Mouse (Mus musculus): ENCODE measurements around the gene Mdga1.
A peak's percentile ranks its signal among the peaks of the same experiment; 100 is the strongest.

Gene Mdga1

GRCm38 (mm10) chr17:29970037-29970555, at the start of gene Mdga1:
Gene Mdga1 (minus strand): TSS chr17:29970087.
- no peak for DNase-seq

- no peak for DNase-seq
Observed at GRCm38 (mm10) chr17:30018927-30019610, 49.2 kb upstream of the Mdga1 start.

GRCm38 (mm10) chr17:30014660-30015059, 44.8 kb upstream of the Mdga1 start:
- no peak for DNase-seq

GRCm38 (mm10) chr17:30008392-30008791, 38.5 kb upstream of the Mdga1 start:
- DNase-seq = no peak

DNA sequence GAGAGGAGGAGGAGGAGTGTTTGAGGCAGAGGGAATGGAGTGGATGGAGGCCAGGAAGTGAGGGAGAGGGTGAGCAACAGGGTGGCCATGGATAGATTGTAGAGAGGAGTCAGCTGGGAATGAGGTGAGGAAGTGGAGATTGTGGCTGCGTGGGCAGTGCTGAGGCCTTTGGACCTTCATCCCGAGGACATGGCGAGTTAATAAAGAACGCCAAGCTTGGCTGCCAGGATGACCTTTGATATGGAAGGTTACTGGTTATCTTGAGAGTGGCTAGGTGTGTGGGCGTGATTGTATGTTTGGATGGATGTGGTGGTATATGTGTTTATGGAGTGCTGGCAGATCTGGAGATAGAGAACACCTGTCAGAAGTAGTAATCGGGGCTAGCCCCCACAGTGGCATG, 38.0 kb upstream of the Mdga1 start:
- peak; percentile 90 for DNase-seq

GRCm38 (mm10) chr17:30006877-30007276, 37.0 kb upstream of the Mdga1 start:
- DNase-seq = peak; percentile 90

DNA sequence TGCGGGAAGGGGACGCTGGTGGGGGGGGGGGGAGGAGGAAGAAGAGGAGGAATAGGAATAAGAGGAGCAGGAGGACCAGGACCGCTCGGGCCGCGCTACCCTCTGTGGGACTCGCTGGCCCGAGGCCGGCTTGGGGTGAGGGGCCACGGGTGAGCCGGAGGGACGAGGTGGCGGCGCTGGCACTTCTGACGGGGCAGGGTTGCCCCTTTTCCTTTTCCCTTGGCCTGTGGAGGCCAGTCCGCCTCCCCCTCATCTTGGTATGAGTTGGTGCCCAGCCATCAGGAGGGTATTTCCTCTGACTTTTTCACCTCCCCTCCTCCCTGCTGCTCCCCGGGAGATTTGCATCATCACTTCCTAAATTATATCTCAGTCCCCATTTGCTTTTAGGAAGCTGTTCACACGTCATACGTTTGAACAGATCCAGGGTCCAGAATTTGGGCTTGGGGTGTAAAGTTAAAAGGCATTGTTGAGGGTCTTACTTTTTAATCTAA, 35.6 kb upstream of the Mdga1 start:
- peak; percentile 97 for DNase-seq

GRCm38 (mm10) chr17:30005103-30005443, 35.2 kb upstream of the Mdga1 start:
- no peak for DNase-seq

GRCm38 (mm10) chr17:30004203-30005102, 34.6 kb upstream of the Mdga1 start, which contains the start of gene Zfand3:
Gene Zfand3 (plus strand): TSS chr17:30004733.
- peak; percentile 100 for DNase-seq

GRCm38 (mm10) chr17:29998566-29999295, 28.8 kb upstream of the Mdga1 start:
- DNase-seq = no peak

- DNase-seq = no peak
Observed at GRCm38 (mm10) chr17:29997726-29998125, 27.8 kb upstream of the Mdga1 start.

GRCm38 (mm10) chr17:29995986-29996385, 26.1 kb upstream of the Mdga1 start:
- DNase-seq = no peak

DNA sequence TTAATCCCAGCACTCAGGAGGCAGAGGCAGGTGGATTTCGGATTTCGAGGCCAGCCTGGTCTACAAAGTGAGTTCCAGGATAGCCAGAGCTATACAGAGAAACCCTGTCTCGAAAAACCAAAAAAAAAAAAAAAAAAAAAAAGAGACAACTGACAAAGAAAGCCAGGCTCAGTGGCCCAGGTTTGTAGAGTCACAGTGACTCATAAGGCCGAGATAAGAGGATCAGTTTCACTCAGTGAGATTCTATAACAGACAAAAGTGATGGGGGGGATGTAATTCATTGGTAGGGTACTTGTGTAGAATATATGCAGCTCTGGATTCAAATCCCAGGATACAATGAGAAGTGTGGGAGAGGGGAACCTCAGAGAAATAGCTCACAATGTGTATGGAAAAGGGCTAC, 24.6 kb upstream of the Mdga1 start:
- no peak for DNase-seq

DNA sequence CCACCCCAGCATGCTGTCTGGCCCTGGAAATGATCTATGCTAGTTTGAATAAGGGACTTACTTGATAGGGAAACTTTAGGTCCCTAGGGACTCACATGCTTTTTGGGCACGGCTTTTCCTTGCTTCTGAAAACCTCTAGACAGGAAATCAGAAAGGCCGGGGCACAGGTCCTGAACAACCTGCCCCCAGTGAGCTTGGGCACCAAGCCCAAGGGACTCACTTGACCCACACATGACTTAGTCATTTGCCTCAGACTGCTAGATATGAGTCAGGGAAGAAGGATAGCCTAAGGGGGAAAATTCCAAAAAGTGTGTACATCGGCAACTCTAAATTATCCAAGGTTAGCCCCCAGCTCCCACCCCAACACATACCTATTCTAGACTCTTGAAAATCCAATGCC, 24.1 kb upstream of the Mdga1 start:
- no peak for DNase-seq

DNA sequence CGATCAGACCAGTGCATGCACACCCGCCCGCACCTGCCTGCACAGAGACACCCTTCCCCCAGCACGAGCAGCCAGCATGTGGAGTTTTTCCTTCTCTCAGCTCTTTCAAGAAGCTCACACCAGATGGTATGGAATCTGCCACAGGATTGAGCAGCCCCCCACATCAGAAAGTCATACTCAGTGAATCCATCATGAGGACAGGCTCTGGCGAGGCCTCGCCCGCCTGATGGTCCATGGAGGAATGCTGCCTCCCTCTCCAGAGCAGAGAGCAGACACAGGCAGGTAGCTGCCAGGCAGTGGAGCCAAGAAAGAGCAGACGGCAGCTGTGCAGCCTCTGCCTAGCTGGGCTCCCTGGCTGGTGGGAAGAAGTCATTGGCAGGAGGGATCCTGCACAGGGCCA, 23.6 kb upstream of the Mdga1 start:
- DNase-seq = peak; percentile 88

DNA sequence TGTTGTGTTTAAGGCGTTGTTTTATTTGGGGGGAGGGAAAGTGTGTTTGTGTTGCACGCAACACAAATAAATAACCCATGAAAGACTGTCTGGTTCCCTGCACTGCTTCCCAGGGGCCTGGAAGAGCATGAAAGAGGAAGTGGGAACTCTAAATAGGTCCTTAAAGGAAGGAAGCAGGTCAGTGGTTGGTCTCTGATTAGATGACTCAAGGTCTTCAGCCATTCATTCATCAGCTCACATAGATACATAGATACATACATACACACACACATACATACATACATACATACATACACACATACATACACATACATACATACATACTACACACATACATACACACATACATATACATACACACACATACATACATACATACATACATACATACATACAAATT, 21.0 kb upstream of the Mdga1 start:
- no peak for DNase-seq

DNA sequence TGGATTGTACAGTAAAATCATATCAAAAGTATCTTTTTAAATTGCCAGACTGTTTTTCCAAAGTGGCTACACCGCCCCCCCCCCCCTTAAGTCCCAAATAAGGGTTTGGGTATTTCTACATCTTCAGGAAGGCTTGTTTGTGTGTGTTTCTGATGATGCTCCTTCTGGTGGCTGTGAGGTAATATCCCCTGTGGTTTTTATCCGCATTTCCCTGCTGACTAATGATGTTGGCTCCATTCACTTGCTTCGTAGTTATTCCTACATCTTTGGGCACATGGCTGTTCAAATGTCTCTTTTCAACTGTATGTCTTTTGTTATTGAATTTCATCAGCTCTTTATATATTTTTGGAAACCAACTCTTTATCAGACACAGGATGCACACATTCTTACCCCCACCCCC, 20.2 kb upstream of the Mdga1 start:
- DNase-seq = no peak

GRCm38 (mm10) chr17:29989653-29990052, 19.8 kb upstream of the Mdga1 start:
- DNase-seq = no peak

- no peak for DNase-seq
Observed at GRCm38 (mm10) chr17:29988141-29988540, 18.3 kb upstream of the Mdga1 start.

GRCm38 (mm10) chr17:29985534-29985933, 15.6 kb upstream of the Mdga1 start:
- peak; percentile 95 for DNase-seq

- no peak for DNase-seq
Observed at GRCm38 (mm10) chr17:29984931-29985330, 15.0 kb upstream of the Mdga1 start.

DNA sequence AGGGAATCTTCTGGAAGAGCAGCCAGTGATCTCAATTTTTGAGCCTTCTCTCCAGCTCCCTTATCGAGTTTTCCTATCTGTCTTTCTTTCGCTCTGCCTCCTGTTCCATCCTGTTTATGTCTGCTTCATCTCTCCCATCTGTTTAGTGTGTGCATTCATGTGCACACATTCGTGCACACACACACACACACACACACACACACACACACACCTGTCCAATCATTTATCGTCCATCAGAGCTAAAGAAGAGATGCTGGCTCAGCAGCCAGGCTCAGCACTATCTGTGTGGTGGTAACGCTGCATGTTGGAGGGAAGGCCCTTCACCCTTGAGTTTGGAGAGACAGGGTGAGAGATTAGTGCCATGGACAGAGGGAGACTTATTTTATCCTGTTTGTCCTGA, 13.3 kb upstream of the Mdga1 start:
- DNase-seq = no peak

DNA sequence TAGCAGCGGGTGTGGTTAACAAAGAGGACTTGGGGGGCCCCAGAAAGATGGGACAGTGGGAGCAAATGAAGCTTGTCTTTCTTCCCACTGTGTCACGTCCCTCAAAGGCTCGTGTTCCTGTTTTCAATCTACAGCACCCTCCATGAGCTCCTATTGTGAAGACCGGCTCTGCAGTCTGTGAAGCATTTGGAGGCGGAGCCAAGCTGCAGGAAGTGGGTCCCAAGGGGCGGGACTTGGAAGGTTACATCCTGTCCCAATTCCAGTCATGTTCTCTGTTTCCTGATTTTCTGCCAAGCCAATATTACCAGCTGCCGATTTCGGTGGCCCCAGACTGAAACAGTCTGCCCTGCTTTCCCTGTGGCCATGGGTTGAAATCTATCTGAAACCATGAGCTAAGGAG, 11.7 kb upstream of the Mdga1 start:
- DNase-seq = no peak

All from heart, adult 11 months (tissue).